In the genomic region with DNA sequence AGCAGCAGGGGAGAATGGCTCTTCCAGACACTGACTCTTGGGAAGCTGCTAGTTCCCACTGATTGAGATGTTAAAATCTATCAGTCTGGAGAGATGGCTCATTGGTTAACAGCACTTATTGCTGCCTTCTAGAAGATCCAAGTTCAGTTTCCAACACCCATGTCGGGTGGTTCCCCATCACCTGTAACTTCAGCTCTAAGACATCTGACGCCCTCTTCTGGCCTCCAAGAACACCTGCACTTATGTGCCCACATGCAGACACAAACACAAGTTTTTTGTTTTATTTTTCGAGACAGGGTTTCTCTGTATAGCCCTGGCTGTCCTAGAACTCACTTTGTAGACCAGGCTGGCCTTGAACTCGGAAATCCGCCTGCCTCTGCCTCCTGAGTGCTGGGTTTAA, we compare ENCODE assay signal across 7 mouse cellular contexts. TPM values are rescaled to one million over a fixed set of nuclear protein-coding genes. Genes with fewer than 3 reads are reported as not detected.
DNase-seq lines count a peak whose midpoint lies in the region; ATAC-seq and TF ChIP-seq lines count a peak whose summit lies in the region.
"Not testable (repeated sequence)": the region's sequence is repeated elsewhere in the genome, so short reads cannot be mapped to it uniquely, and the experiment has no call there.

No protein-coding gene starts in this region.

- not testable (repeated sequence) for H3K4me1 ChIP-seq in intestine, postnatal 0 days (replicated peaks; ENCODE audit: control insufficient read depth, insufficient read depth, low read length); liver, adult 2 months (ENCODE audit: control insufficient read depth, insufficient read depth, low read length); lung, postnatal 0 days (ENCODE audit: insufficient read depth, low read depth, low read length)

- TF ChIP-seq CTCF in gastrocnemius, adult 2 months (IDR thresholded peaks at IDR 0.05), result peak; percentile 50
- TF ChIP-seq CTCF in intestine, postnatal 0 days (IDR thresholded peaks at IDR 0.05; ENCODE audit: low read depth), result peak; percentile 61
- TF ChIP-seq CTCF in liver, adult 2 months (IDR thresholded peaks at IDR 0.05; ENCODE audit: low read depth, low read length), result peak; percentile 46; the same call in 1 of the 2 replicates
- peak; percentile 53 for TF ChIP-seq CTCF in lung, postnatal 0 days (IDR thresholded peaks at IDR 0.05)

- 87% methylated on average over 5 of the region's 5 CpGs for WGBS in intestine, postnatal 0 days
- WGBS in liver, adult 2 months, result 85% methylated on average over 5 of the region's 5 CpGs
- 89% methylated on average over 5 of the region's 5 CpGs for WGBS in lung, postnatal 0 days

- not testable (repeated sequence) for ATAC-seq in intestine, postnatal 0 days; lung, postnatal 0 days

- DNase-seq in 416B (ENCODE audit: low read depth) (peak; percentile 62), ES-CJ7 (ENCODE audit: low read depth, low spot score) (peak; percentile 68), WW6 (ENCODE audit: low read depth, low spot score) (peak; percentile 5)
- DNase-seq in gastrocnemius, adult 2 months; lung, postnatal 0 days (ENCODE audit: low spot score): not testable (repeated sequence)
- DNase-seq in liver, adult 2 months (ENCODE audit: extremely low read depth, low read depth, low spot score), result peak; percentile 50

- H3K36me3 ChIP-seq in intestine, postnatal 0 days (ENCODE audit: control insufficient read depth, insufficient read depth); liver, adult 2 months (ENCODE audit: control insufficient read depth, insufficient read depth, low read length); lung, postnatal 0 days (ENCODE audit: insufficient read depth, low read length): not testable (repeated sequence)

- not testable (repeated sequence) for H3K79me2 ChIP-seq in liver, adult 2 months (ENCODE audit: control insufficient read depth, insufficient read depth, low read length)

- intact Hi-C loops in gastrocnemius, adult 2 months (cut with DNase I), result loop anchor here (5.0 kb wide), 1 partner anchor 69 kb away; the partner anchor contains the start of gene Ankrd39

- not testable (repeated sequence) for TF ChIP-seq POLR2A in liver, adult 2 months (IDR thresholded peaks at IDR 0.05; ENCODE audit: extremely low read depth, insufficient read depth, low read length)

- H3K27me3 ChIP-seq in intestine, postnatal 0 days (replicated peaks; ENCODE audit: control insufficient read depth, insufficient read depth, low read length); liver, adult 2 months (ENCODE audit: control insufficient read depth, insufficient read depth, low read length); lung, postnatal 0 days (replicated peaks; ENCODE audit: insufficient read depth, low read length): not testable (repeated sequence)

- not testable (repeated sequence) for TF ChIP-seq EP300 in lung, postnatal 0 days (IDR thresholded peaks at IDR 0.05)

- not testable (repeated sequence) for H3K9ac ChIP-seq in intestine, postnatal 0 days (ENCODE audit: low read depth, low read length); liver, adult 2 months (ENCODE audit: low read depth, low read length); lung, postnatal 0 days (replicated peaks; ENCODE audit: low read depth)

- H3K4me2 ChIP-seq in intestine, postnatal 0 days (replicated peaks; ENCODE audit: low read depth); lung, postnatal 0 days (replicated peaks; ENCODE audit: low read depth, low read length): not testable (repeated sequence)

- H3K27ac ChIP-seq in gastrocnemius, adult 2 months, result peak overlapping the region; percentile 46
- not testable (repeated sequence) for H3K27ac ChIP-seq in intestine, postnatal 0 days (ENCODE audit: low read depth, low read length); liver, adult 2 months (replicated peaks; ENCODE audit: insufficient read depth, low read depth, low read length); lung, postnatal 0 days (ENCODE audit: low read length)

- H3K9me3 ChIP-seq in intestine, postnatal 0 days (ENCODE audit: control insufficient read depth); lung, postnatal 0 days (ENCODE audit: low read length): not testable (repeated sequence)

- H3K4me3 ChIP-seq in gastrocnemius, adult 2 months; intestine, postnatal 0 days (ENCODE audit: low read depth, low read length); liver, adult 2 months (ENCODE audit: insufficient read depth, low read depth, low read length); lung, postnatal 0 days (ENCODE audit: low read depth, low read length): not testable (repeated sequence)

RNA-seq across cellular contexts. Expression of gene Sema4c, which starts 57.8 kb away (rescaled TPM):
- total RNA-seq in gastrocnemius, adult 2 months (2021), result 10 to 100 TPM in 1 of 2 experiments, 1 to 10 TPM in 1; 6.8 to 10.0 TPM
- polyA plus RNA-seq in intestine, postnatal 0 days (2015; fragmentation: Nextera tagmentation; extraction: Ambion mirVana), result 3.5 and 3.9 TPM in 2 replicates
- total RNA-seq in liver, adult 2 months (2014; rRNA removed), result 1.5 and 2.2 TPM in 2 replicates
- 1.4 and 2.4 TPM in 2 replicates for polyA plus RNA-seq in liver, adult 2 months (2012; rRNA removed)
- 11.7 and 15.0 TPM in 2 replicates for polyA plus RNA-seq in lung, postnatal 0 days (2015; fragmentation: Nextera tagmentation; extraction: Ambion mirVana)
